Mouse (Mus musculus) liver, postnatal 0 days (tissue): Measurements from ENCODE around the gene Stk39. TPM values are rescaled to one million over a fixed set of nuclear protein-coding genes. Genes with fewer than 3 reads are reported as not detected.

Experiments
- ATAC-seq: fragments of 200-750 bp; cut with Nextera tagmentation; 2 replicates; pipeline ENCODE4 v1.8.0; 2017; ENCODE audit warnings: mild to moderate bottlenecking, moderate library complexity
- DNase-seq: peaks from one replicate; pipeline ENCODE4 v3.0.0-alpha.2; 2016
- H3K27ac ChIP-seq: fragments of 300-500 bp; sonication (generic); 2 replicates; pipeline ENCODE4 v1.5.1; 2014; ENCODE audit warnings: antibody characterized with exemption, moderate library complexity, mild to moderate bottlenecking, low read depth
- H3K27me3 ChIP-seq: fragments of 300-500 bp; sonication (generic); 2 replicates; pipeline ENCODE4 v1.6.1; 2014; ENCODE audit warnings: low read length, control low read depth, mixed read lengths; ENCODE audit not compliant: insufficient read depth
- H3K36me3 ChIP-seq: fragments of 300-500 bp; sonication (generic); replicated peaks from 2 replicates; pipeline ENCODE4 v1.6.1; 2014; ENCODE audit warnings: mild to moderate bottlenecking, control low read depth, low read length, moderate library complexity, mixed read lengths; ENCODE audit not compliant: insufficient read depth
- H3K4me1 ChIP-seq: fragments of 300-500 bp; sonication (generic); 2 replicates; pipeline ENCODE4 v1.6.1; 2014; ENCODE audit warnings: antibody characterized with exemption, mild to moderate bottlenecking, control low read depth; ENCODE audit not compliant: insufficient read depth
- H3K4me2 ChIP-seq: fragments of 300-500 bp; sonication (generic); 2 replicates; pipeline ENCODE4 v1.6.1; 2014; ENCODE audit warnings: low read depth, mild to moderate bottlenecking, low read length, moderate library complexity, mixed read lengths
- H3K4me3 ChIP-seq: fragments of 300-500 bp; sonication (generic); 2 replicates; pipeline ENCODE4 v1.5.1; 2014; ENCODE audit warnings: low read depth, low read length
- H3K9ac ChIP-seq: fragments of 300-500 bp; sonication (generic); replicated peaks from 2 replicates; pipeline ENCODE4 v1.6.1; 2014; ENCODE audit warnings: mild to moderate bottlenecking, moderate library complexity
- H3K9me3 ChIP-seq: fragments of 300-500 bp; sonication (generic); 2 replicates; pipeline ENCODE4 v1.6.1; 2016; ENCODE audit warnings: mild to moderate bottlenecking, control low read depth, low read length, mixed read lengths
- CTCF ChIP-seq: sonication (generic); IDR thresholded peaks from 2 replicates; pipeline ENCODE4 v1.5.1; 2016; ENCODE audit warnings: antibody characterized with exemption, low read depth
- EP300 ChIP-seq: IDR thresholded peaks from 2 replicates; pipeline ENCODE4 v1.6.1; 2016; ENCODE audit warnings: antibody characterized with exemption, low read depth, mild to moderate bottlenecking
- WGBS: fragments of 180-500 bp; shearing (Covaris S2); extraction: QIAGEN DNeasy Blood & Tissue Kit; methylation state at CpG from one replicate; pipeline ENCODE4 v1.1.7; 2014; ENCODE audit not compliant: insufficient replicate concordance; 5-methylcytosine and 5-hydroxymethylcytosine counted together
- polyA plus RNA-seq: library from polyadenylated mRNA; unstranded; fragments of >200 nt; fragmentation: Nextera tagmentation; extraction: Ambion mirVana; gene quantifications from 2 replicates; pipeline ENCODE4 v1.2.1, GENCODE M21; 2015

The Stk39 gene
- polyA plus RNA-seq, 1 experiment from 2014 or later, result 1.7 TPM

- Histone ChIP-seq H3K4me2 (no peak overlapping the region), H3K4me3 (no peak overlapping the region), H3K4me1 (no peaks in the 10 kb centered on the region), H3K27me3 (no peaks in the 10 kb centered on the region), H3K27ac (no peak overlapping the region), H3K9me3 (no peaks in the 10 kb centered on the region), H3K36me3 (no peaks in the 10 kb centered on the region), H3K9ac (no peak overlapping the region)
- ATAC-seq (no peak), DNase-seq (no peak)
- TF ChIP-seq EP300 (no peak), CTCF (no peak)
- 73% methylated on average over 13 of the region's 13 CpGs for WGBS
Measured at GRCm38 (mm10) chr2:68393611-68394549, 78.2 kb downstream of the Stk39 start.

- Histone ChIP-seq H3K9me3 (no peaks in the 10 kb centered on the region), H3K27me3 (no peaks in the 10 kb centered on the region), H3K4me2 (no peak overlapping the region), H3K36me3 (no peaks in the 10 kb centered on the region), H3K4me3 (no peak overlapping the region), H3K9ac (no peak overlapping the region), H3K4me1 (peaks cover 3% of the 10 kb centered on the region), H3K27ac (no peak overlapping the region)
- ATAC-seq, result no peak
- no peak for DNase-seq
- TF ChIP-seq CTCF, result no peak
- no peak for TF ChIP-seq EP300
- WGBS, result 72% methylated on average over 14 of the region's 14 CpGs
Measured at GRCm38 (mm10) chr2:68387824-68388582, 84.1 kb downstream of the Stk39 start.

DNA sequence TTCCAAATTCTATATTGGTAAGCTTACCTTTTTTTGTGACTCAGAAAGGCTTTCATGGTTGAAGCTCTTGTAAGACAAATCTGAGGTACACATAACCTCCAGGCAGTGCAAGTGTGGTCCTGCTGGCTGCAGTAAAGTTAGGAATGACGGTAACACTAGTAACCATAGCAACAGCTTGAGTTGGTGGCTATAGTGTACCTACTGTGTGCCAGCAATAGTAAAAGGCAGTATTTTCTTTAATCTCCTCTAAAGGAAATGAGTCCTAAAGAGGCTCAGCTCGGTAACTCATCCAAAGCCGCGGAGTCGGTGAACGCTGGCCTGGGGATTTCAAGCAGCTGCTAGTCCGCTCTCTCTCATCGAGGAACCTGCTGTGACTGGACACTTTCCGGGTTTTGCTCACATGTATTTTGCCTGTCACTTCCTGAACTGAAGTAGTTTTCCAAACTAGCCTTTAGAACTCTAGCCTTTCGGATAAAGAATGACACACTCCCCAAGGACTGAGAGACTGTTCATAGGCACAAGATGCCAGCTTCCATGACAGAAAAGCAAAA is 85.7 kb downstream of the Stk39 start:
- no peak overlapping the region for H3K27ac ChIP-seq
- DNase-seq (no peak), ATAC-seq (no peak)
- 84% methylated on average over 10 of the region's 10 CpGs for WGBS
- H3K4me3 ChIP-seq, result no peak overlapping the region
- TF ChIP-seq CTCF (no peak), EP300 (no peak)
- no peaks in the 10 kb centered on the region for H3K36me3 ChIP-seq
- H3K9ac ChIP-seq, result no peak overlapping the region
- H3K9me3 ChIP-seq, result no peaks in the 10 kb centered on the region
- peaks cover 18% of the 10 kb centered on the region for H3K4me1 ChIP-seq
- no peak overlapping the region for H3K4me2 ChIP-seq
- no peaks in the 10 kb centered on the region for H3K27me3 ChIP-seq

GRCm38 (mm10) chr2:68385654-68386312 is 86.3 kb downstream of the Stk39 start:
- Histone ChIP-seq H3K4me2 (no peak overlapping the region), H3K9me3 (no peaks in the 10 kb centered on the region), H3K36me3 (no peaks in the 10 kb centered on the region), H3K27ac (no peak overlapping the region), H3K4me3 (no peak overlapping the region), H3K4me1 (peaks cover 18% of the 10 kb centered on the region), H3K9ac (no peak overlapping the region), H3K27me3 (no peaks in the 10 kb centered on the region)
- no peak for ATAC-seq
- no peak for DNase-seq
- 66% methylated on average over 9 of the region's 9 CpGs for WGBS
- no peak for TF ChIP-seq CTCF
- TF ChIP-seq EP300, result no peak

DNA sequence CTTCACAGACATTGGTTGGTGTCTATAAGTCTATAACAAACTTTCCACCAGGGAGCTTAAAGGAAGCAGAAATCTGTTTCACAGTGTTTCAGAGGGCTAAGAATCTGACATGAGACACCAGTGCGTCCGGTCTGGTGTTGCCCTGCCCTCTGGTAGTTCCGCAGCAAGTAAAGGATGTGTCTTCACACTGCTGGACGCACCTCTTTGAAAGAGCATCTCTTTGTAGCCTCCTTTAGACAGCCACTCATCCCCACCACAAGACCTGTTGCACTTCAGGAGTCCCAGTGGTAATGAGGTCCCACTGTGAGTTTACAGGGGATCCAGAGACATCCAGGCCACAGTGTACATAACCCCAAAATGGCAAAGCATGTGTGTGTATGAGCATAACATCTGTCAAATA is 88.1 kb downstream of the Stk39 start:
- H3K9ac ChIP-seq, result no peak overlapping the region
- H3K9me3 ChIP-seq, result no peaks in the 10 kb centered on the region
- no peak overlapping the region for H3K4me3 ChIP-seq
- no peaks in the 10 kb centered on the region for H3K36me3 ChIP-seq
- peaks cover 18% of the 10 kb centered on the region for H3K4me1 ChIP-seq
- H3K27ac ChIP-seq, result no peak overlapping the region
- no peak for TF ChIP-seq EP300
- TF ChIP-seq CTCF, result no peak
- ATAC-seq (no peak), DNase-seq (no peak)
- H3K27me3 ChIP-seq, result no peaks in the 10 kb centered on the region
- no peak overlapping the region for H3K4me2 ChIP-seq
- 83% methylated on average over 4 of the region's 4 CpGs for WGBS
